Comparison of ENCODE assay signal across 31 mouse cellular contexts in the genomic region with DNA sequence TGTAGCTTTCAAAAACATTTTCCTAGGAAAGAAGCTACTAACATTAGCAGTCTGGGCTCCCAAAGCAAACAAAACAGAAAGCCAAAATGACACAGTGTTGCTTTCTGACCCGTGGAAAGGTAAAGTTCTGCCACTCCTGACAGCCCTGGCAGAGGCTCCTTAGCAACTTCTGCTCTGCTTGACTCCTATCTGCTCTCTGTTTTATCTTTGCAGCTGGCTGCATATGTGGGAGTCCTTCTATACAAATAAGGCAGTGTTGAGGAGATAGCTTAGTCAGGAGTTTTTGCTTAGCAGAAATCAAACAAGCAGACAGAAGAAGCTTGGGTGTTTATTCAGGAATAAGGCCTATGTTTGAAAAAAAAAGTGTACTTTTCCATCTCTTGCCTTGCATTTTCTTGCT.
"Had no signal": no experiment of that assay in that cellular context is flagged by ENCODE, and none has a peak within 500 bp of the region (broad histone marks: within the 10 kb centered on the region; RNA-seq: fewer than 3 reads in every experiment).

No protein-coding gene starts in this region.

- H3K27me3 ChIP-seq: limb, embryonic 12.5 days; limb, embryonic 13.5 days; limb, embryonic 15.5 days; liver, embryonic 12.5 days; liver, embryonic 13.5 days; liver, embryonic 15.5 days; lung, embryonic 15.5 days; megakaryocyte, embryonic 14.5 days; midbrain, embryonic 12.5 days; midbrain, embryonic 13.5 days; midbrain, embryonic 15.5 days had no signal

- ATAC-seq: liver, embryonic 12.5 days; liver, postnatal 0 days; lung, postnatal 0 days; midbrain, embryonic 13.5 days; midbrain, embryonic 15.5 days; midbrain, embryonic 16.5 days had no signal

- H3K4me3 ChIP-seq: limb, embryonic 10.5 days; limb, embryonic 12.5 days; limb, embryonic 13.5 days; limb, embryonic 15.5 days; liver, embryonic 12.5 days; liver, embryonic 13.5 days; liver, embryonic 15.5 days; lung, embryonic 15.5 days; megakaryocyte, embryonic 14.5 days; midbrain, embryonic 10.5 days; midbrain, embryonic 12.5 days; midbrain, embryonic 13.5 days; midbrain, embryonic 15.5 days; myocyte had no signal

- H3K4me1 ChIP-seq: limb, embryonic 10.5 days; limb, embryonic 12.5 days; limb, embryonic 13.5 days; limb, embryonic 15.5 days; liver, embryonic 12.5 days; liver, embryonic 13.5 days; liver, embryonic 15.5 days; lung, embryonic 15.5 days; midbrain, embryonic 10.5 days; midbrain, embryonic 12.5 days; midbrain, embryonic 13.5 days; midbrain, embryonic 15.5 days had no signal

- H3K36me3 ChIP-seq: limb, embryonic 10.5 days; limb, embryonic 12.5 days; limb, embryonic 13.5 days; limb, embryonic 15.5 days; liver, embryonic 12.5 days; liver, embryonic 13.5 days; liver, embryonic 15.5 days; lung, embryonic 15.5 days; midbrain, embryonic 10.5 days; midbrain, embryonic 12.5 days; midbrain, embryonic 13.5 days; midbrain, embryonic 15.5 days had no signal

- H3K27ac ChIP-seq: limb, embryonic 10.5 days; limb, embryonic 12.5 days; limb, embryonic 13.5 days; limb, embryonic 15.5 days; liver, embryonic 12.5 days; liver, embryonic 13.5 days; liver, embryonic 14.5 days; liver, embryonic 15.5 days; lung, embryonic 15.5 days; macrophage; midbrain, embryonic 10.5 days; midbrain, embryonic 12.5 days; midbrain, embryonic 13.5 days; midbrain, embryonic 15.5 days had no signal

- H3K9me3 ChIP-seq: limb, embryonic 10.5 days; limb, embryonic 12.5 days; limb, embryonic 13.5 days; limb, embryonic 15.5 days; liver, embryonic 12.5 days; liver, embryonic 13.5 days; liver, embryonic 15.5 days; lung, embryonic 15.5 days; megakaryocyte, embryonic 14.5 days; midbrain, embryonic 10.5 days; midbrain, embryonic 12.5 days; midbrain, embryonic 13.5 days; midbrain, embryonic 15.5 days had no signal

- H3K4me2 ChIP-seq: limb, embryonic 12.5 days; limb, embryonic 13.5 days; limb, embryonic 15.5 days; liver, embryonic 11.5 days; liver, embryonic 12.5 days; liver, embryonic 13.5 days; liver, embryonic 15.5 days; lung, embryonic 14.5 days; lung, embryonic 15.5 days; midbrain, embryonic 11.5 days; midbrain, embryonic 12.5 days; midbrain, embryonic 13.5 days; midbrain, embryonic 15.5 days had no signal

- DNase-seq: left cerebral cortex, postnatal 4 days; liver; liver, embryonic 13.5 days; liver, postnatal 0 days; lung, adult 18-20 months; lung, adult 2 months; lung, embryonic 14.5 days; lung, postnatal 10 days; lung, postnatal 14 days; lung, postnatal 36 days; lung, postnatal 4 days; midbrain, embryonic 14.5 days had no signal

- H3K9ac ChIP-seq: limb, embryonic 12.5 days; limb, embryonic 13.5 days; limb, embryonic 15.5 days; liver, embryonic 12.5 days; liver, embryonic 13.5 days; liver, embryonic 14.5 days; liver, embryonic 15.5 days; liver, postnatal 0 days; lung, embryonic 14.5 days; lung, embryonic 15.5 days; midbrain, embryonic 12.5 days; midbrain, embryonic 13.5 days; midbrain, embryonic 15.5 days had no signal
